Mouse (Mus musculus) lung, adult 2 months (tissue): Measurements from ENCODE around the gene Suz12. TPM values are rescaled to one million over a fixed set of nuclear protein-coding genes. Genes with fewer than 3 reads are reported as not detected.

Source experiments
- DNase-seq: peaks from one replicate; pipeline ENCODE4 v3.0.0; 2022
- H3K4me1 ChIP-seq: fragments of 200-500 bp; 2 replicates; pipeline ENCODE4 v1.6.1; 2011; ENCODE audit warnings: low read length; ENCODE audit not compliant: control insufficient read depth, insufficient read depth
- H3K4me3 ChIP-seq: fragments of 200-500 bp; replicated peaks from 2 replicates; pipeline ENCODE3; 2011; ENCODE audit warnings: low read depth, mild to moderate bottlenecking, control low read depth, low read length; ENCODE audit errors: extremely low read depth
- CTCF ChIP-seq: fragments of 200-500 bp; IDR thresholded peaks from 2 replicates; pipeline ENCODE4 v1.5.1; 2011; ENCODE audit warnings: mild to moderate bottlenecking, low read length, control low read depth; ENCODE audit not compliant: insufficient read depth
- POLR2A ChIP-seq: fragments of 200-500 bp; IDR thresholded peaks from 2 replicates; pipeline ENCODE4 v1.6.1; 2011; ENCODE audit warnings: low read depth, mild to moderate bottlenecking, control low read depth, low read length, borderline replicate concordance; ENCODE audit errors: extremely low read depth
- WGBS: fragments of 180-500 bp; shearing (Covaris S2); methylation state at CpG from one replicate; pipeline ENCODE4 v1.1.7; 2018; 5-methylcytosine and 5-hydroxymethylcytosine counted together
- polyA plus RNA-seq: library from polyadenylated mRNA; depleted of rRNA; stranded (reverse); fragments of >200 nt; gene quantifications from 2 replicates; pipeline ENCODE4 v1.2.3, GENCODE M21; 2012; rRNA removed

Suz12 gene
- polyA plus RNA-seq = 3.3 and 5.1 TPM in 2 replicates

DNA sequence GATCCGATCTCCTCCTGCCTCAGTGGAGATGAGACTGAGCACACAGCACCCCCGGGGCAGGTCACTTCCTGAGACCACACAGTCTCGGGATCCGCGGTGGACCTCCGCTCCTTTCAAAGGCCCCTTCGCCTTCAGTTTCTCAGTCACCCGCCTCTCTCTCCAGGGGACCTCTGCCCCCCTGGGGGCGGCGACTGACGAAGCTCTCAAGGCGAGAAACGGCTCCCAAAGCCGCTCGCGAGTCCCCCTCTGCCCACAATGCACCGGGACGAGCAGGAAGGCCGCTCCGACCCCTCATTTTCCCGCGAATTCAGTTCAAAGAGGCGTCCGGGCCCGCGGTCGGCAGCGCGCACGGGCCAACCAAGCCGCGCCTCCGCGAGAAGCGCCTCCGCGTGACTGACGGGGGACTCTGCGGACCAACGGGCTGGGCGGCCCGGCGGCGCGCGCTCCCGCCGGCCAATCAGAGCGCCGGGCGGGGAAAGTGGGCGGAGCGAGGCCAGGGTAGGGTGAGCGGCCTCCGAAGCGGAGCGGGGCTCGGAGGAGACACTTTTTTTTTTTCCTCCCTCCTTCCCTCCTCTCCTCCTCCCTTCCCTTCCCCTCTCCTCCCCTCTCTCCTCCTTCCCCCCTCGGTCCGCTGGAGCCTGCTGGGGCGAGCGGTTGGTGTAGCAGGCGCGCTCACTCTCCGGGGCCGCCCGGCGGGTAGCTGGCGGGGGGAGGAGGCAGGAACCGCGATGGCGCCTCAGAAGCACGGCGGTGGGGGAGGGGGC lies at the start of gene Suz12:
Suz12 (plus strand) TSS at position 515 of the 764 bp plus-strand sequence.
- peak; percentile 90 for DNase-seq
- Histone ChIP-seq H3K4me3 (peak within 1 kb of the TSS; percentile 93), H3K4me1 (no peaks in the 10 kb centered on the region)
- WGBS = 1% methylated on average over 64 of the region's 74 CpGs
- no peak for TF ChIP-seq CTCF
- TF ChIP-seq POLR2A = peak; percentile 90; the same call in 1 of the 2 replicates

DNA sequence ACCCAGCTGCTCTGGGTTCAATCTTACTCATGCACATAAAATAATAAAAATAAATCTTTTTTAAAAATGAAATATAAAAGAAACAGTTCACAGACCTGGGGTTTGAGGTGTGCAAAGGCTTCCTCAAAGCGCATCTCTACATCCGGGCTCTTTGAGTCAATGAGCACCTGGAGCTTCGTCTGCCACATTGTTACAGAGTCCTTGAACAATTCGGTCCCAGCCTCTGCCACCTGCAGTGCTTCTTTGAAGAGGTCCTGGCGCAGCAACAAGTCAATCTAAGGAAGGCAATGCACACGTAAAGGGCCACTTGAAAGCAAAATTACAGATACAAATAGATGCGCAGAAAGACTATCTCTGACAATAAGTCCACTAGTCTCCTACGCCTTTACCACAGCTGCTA lies 49.8 kb upstream of the Suz12 start:
- 93% methylated on average over 8 of the region's 8 CpGs for WGBS
- no peak overlapping the region for H3K4me3 ChIP-seq

DNA sequence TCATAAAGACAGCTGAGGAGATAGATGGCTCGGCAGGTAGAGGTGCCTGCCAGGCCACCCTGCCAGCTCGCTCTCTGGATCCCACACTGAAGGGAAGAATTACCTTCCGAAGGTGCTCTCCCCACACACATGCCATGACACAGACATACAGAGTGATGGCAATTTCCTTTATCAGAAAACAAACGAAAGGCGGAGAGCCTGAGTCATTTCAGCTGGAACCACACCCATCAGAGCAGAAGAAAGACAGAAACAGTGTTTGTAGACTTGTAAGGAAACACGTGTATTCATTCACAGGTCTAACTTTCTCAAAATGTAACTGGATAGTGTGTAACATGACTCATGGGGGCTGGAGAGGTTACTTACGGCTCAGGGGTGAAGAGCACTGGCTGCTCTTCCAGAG lies 49.3 kb upstream of the Suz12 start:
- no peaks in the 10 kb centered on the region for H3K4me1 ChIP-seq
- H3K4me3 ChIP-seq = no peak overlapping the region
- no peak for DNase-seq
- no peak for TF ChIP-seq CTCF
- no peak for TF ChIP-seq POLR2A
- 69% methylated on average over 7 of the region's 7 CpGs for WGBS

More for the DNA sequence above, 49.8 kb upstream of the Suz12 start:
- no peak for DNase-seq
- no peaks in the 10 kb centered on the region for H3K4me1 ChIP-seq
- TF ChIP-seq POLR2A (no peak), CTCF (no peak)

DNA sequence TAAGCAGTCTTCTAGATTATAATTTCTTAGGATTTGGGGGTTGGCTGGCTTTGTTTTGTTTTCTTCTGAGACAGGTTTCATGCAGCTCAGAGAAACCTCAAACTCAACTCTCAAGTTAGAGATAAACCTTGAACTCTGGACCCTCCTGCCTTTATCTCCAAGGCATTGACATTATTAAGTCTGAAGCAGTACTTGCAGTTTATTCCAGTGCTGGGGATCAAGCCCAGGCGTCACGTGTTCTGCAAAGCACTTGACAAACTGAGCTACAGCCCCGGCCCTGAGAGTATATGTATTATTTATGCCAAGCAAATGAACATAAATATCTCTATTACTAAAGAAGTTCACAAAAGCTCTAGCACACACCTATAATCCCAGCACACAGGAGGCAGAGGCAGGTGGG lies 45.6 kb upstream of the Suz12 start:
- TF ChIP-seq POLR2A (no peak), CTCF (no peak)
- WGBS = 96% methylated on average over 3 of the region's 3 CpGs
- DNase-seq = no peak
- Histone ChIP-seq H3K4me1 (no peaks in the 10 kb centered on the region), H3K4me3 (no peak overlapping the region)

DNA sequence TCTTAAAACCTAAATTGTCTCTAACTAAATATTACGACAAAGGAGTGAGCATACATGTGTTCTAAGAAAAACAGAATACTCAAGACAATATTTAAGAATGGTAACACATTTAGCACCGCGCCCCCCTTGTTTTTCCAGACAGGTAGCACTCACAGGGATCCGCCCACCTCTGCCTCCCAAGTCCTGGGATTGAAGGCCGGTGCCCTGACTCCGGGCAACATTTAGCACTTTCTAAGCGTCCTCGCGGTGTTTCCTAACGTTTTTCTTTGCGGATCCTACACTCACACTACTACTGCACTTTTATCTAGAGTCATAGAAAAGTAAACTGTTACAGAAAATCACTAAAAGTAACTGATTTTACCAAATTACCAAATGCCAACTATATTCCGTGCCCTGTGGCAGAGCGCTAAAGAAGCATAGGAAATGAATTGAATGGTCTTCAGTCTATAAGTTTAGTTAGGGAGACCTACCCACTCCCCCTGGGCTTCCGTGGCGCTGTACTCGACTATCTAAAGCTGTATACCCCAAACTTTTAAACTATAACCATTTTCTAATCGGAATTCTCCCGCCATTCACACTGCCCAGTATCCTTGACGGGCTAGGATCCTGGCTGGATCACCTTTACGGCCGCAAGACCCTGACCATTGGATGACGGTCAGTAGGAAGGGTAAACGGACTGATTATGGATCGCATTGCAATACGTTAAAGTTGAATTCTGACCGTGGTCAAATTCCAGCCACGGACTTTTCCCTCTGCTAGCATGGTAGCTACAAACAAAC lies 31.4 kb upstream of the Suz12 start:
- Histone ChIP-seq H3K4me3 (peak overlapping the region; percentile 83), H3K4me1 (no peaks in the 10 kb centered on the region)
- DNase-seq = no peak
- whole genome bisulfite sequencing = 7% methylated on average over 27 of the region's 27 CpGs
- TF ChIP-seq CTCF (no peak), POLR2A (no peak)

DNA sequence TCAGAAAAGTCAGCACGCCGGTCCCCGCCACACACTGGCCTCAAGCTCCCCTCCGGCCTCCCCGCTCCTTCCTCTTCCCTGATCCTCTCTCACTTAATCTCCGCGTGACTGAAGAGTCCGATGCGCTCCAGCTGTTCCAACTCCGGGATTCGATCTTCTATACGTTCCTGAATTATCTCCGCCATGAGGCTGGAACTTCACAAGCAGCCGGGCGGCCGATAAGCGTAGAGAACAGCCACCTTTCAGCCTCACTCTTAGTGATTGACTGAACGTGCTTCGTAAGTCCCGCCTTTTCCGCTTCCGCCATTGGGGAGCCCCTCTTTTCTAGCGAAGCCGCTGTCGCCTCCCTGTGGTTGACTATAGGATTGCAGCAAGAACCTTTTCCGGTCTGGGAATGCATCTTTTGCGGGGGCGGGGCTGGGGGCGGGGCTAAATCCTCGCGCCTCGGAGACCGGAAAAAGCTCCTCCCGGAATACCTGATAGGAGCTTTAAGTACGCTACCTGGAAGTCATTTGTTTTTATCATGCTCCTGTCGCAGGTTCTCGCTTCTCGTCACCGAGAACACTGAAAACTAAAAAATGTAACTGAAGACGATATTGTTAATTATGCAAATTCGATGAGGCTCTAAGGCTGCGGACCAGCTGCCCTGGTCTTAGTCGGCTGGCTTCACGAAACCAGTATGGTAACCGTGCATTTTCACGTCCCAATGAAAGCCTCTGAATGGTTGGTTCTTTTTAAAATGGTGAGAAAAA lies 30.6 kb upstream of the Suz12 start, which contains the start of gene Utp6:
Utp6 (minus strand) TSS at position 266 of the 752 bp plus-strand sequence.
- under 1% methylated on average over 46 of the region's 46 CpGs for WGBS
- peak; percentile 78 for TF ChIP-seq CTCF
- TF ChIP-seq POLR2A = peak; percentile 74; the same call in 1 of the 2 replicates
- H3K4me1 ChIP-seq = no peaks in the 10 kb centered on the region
- peak within 1 kb of the TSS; percentile 83 for H3K4me3 ChIP-seq
- peak; percentile 99 for DNase-seq

DNA sequence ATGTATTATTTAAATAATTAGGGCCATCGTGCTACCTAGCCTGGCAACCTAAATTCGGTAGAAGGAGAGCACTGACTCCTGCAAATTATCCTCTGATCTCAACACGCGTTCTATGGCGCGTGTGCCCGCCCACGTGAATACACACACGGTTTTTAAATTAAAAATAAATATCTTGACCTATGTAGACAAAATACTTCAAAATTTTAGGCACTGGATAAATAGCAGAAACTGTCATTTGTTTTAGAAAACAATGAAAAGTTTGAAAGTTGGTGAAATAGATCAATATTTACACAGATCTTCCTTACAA lies 30.1 kb upstream of the Suz12 start:
- Histone ChIP-seq H3K4me1 (no peaks in the 10 kb centered on the region), H3K4me3 (peak overlapping the region; percentile 54)
- DNase-seq = no peak
- 2% methylated on average over 9 of the region's 9 CpGs for WGBS
- TF ChIP-seq CTCF = no peak
- TF ChIP-seq POLR2A = no peak

DNA sequence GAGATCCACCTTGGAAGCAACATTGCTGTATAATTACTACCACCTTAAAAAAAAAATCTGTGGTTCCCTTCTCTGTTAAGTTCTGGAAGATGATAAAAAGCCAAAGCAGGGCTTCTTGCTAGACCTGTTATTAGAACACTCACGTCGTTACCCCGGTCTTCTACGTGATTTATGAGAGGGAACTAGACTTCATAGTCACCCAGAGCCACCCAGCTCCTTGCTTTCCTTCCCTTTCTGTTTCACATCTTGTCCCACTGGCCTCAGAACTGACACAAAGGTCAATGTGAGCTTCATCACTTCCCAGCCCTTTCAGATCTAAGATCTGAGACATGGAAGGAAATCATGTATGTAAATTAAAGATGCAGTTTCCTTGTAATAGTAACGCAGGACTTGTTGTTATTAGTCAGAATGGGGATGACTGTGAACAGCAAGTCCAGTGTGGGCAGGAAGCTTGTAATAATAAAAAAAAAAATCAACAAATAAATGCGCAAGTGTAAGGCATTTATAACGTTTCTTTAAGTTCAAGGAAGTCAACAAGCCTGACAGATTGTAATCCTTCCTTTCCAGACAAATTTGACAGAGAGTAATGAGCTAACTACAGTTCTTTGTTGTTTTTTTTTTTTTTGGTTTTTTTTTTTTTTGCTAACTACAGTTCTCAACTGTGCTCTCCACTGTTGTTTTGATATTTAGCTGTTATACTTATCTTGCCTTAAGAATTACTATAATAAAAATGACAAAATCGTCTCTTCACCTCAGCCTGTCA lies 29.5 kb upstream of the Suz12 start:
- TF ChIP-seq CTCF (no peak), POLR2A (no peak)
- no peak for DNase-seq
- H3K4me1 ChIP-seq = no peaks in the 10 kb centered on the region
- H3K4me3 ChIP-seq = no peak overlapping the region
- WGBS = 24% methylated on average over 8 of the region's 8 CpGs
